Mouse (Mus musculus): ENCODE measurements around the gene Tgfa.

Gene Tgfa

GRCm38 (mm10) chr6:86188741-86189480 is 6.1 kb upstream of the Tgfa start:
- no peak for DNase-seq (ENCODE audit: low spot score in 2 of 2)

- DNase-seq (ENCODE audit: low spot score in 2 of 2) = no peak
Measured at GRCm38 (mm10) chr6:86190622-86191021, 4.4 kb upstream of the Tgfa start.

GRCm38 (mm10) chr6:86192978-86193377 is 2.0 kb upstream of the Tgfa start:
- no peak for DNase-seq (ENCODE audit: low spot score in 2 of 2)

- DNase-seq (ENCODE audit: low spot score in 2 of 2) = peak in 1 of 2 experiments; percentile 28
Measured at GRCm38 (mm10) chr6:86193879-86194278, 1.1 kb upstream of the Tgfa start.

- no peak for DNase-seq (ENCODE audit: low spot score in 2 of 2)
Measured at GRCm38 (mm10) chr6:86196034-86196433, 1.0 kb downstream of the Tgfa start.

- DNase-seq (ENCODE audit: low spot score in 2 of 2) = no peak
Measured at GRCm38 (mm10) chr6:86197150-86197862, 2.3 kb downstream of the Tgfa start.

- no peak for DNase-seq (ENCODE audit: low spot score in 2 of 2)
Measured at GRCm38 (mm10) chr6:86200934-86201333, 5.9 kb downstream of the Tgfa start.

- no peak for DNase-seq (ENCODE audit: low spot score in 2 of 2)
Measured at GRCm38 (mm10) chr6:86203101-86203500, 8.1 kb downstream of the Tgfa start.

GRCm38 (mm10) chr6:86206014-86206413 is 11.0 kb downstream of the Tgfa start:
- no peak for DNase-seq (ENCODE audit: low spot score in 2 of 2)

- peak in 1 of 2 experiments; percentile 35 for DNase-seq (ENCODE audit: low spot score in 2 of 2)
Measured at GRCm38 (mm10) chr6:86206985-86207384, 12.0 kb downstream of the Tgfa start.

- DNase-seq (ENCODE audit: low spot score in 2 of 2) = no peak
Measured at GRCm38 (mm10) chr6:86209133-86210016, 14.4 kb downstream of the Tgfa start.

GRCm38 (mm10) chr6:86210017-86210408 is 15.0 kb downstream of the Tgfa start:
- DNase-seq (ENCODE audit: low spot score in 2 of 2) = no peak

- DNase-seq (ENCODE audit: low spot score in 2 of 2) = no peak
Measured at GRCm38 (mm10) chr6:86210619-86211018, 15.6 kb downstream of the Tgfa start.

- no peak for DNase-seq (ENCODE audit: low spot score in 2 of 2)
Measured at GRCm38 (mm10) chr6:86211081-86211763, 16.2 kb downstream of the Tgfa start.

GRCm38 (mm10) chr6:86212871-86213640 is 18.0 kb downstream of the Tgfa start:
- DNase-seq (ENCODE audit: low spot score in 2 of 2) = no peak

GRCm38 (mm10) chr6:86218066-86218465 is 23.0 kb downstream of the Tgfa start:
- DNase-seq (ENCODE audit: low spot score in 2 of 2) = no peak

- DNase-seq (ENCODE audit: low spot score in 2 of 2) = no peak
Measured at GRCm38 (mm10) chr6:86218739-86219138, 23.7 kb downstream of the Tgfa start.

- DNase-seq (ENCODE audit: low spot score in 2 of 2) = no peak
Measured at GRCm38 (mm10) chr6:86219494-86219893, 24.5 kb downstream of the Tgfa start.

GRCm38 (mm10) chr6:86220171-86220570 is 25.1 kb downstream of the Tgfa start:
- DNase-seq (ENCODE audit: low spot score in 2 of 2) = no peak

- DNase-seq (ENCODE audit: low spot score in 2 of 2) = no peak
Measured at GRCm38 (mm10) chr6:86222381-86222780, 27.4 kb downstream of the Tgfa start.

GRCm38 (mm10) chr6:86225604-86226003 is 30.6 kb downstream of the Tgfa start:
- DNase-seq (ENCODE audit: low spot score in 2 of 2) = no peak
